7 mouse cellular contexts compared by ENCODE assay signal in genomic region chr7:52005511-52006295, GRCm38 (mm10). TPM values are rescaled to one million over a fixed set of nuclear protein-coding genes. Genes with fewer than 3 reads are reported as not detected.
DNase-seq lines count a peak whose midpoint lies in the region; ATAC-seq lines count a peak whose summit lies in the region.

Svip (minus strand) TSS chr7:52006018.

- no peaks in the 10 kb centered on the region for H3K9me3 ChIP-seq in heart, embryonic 12.5 days (replicated peaks)
- H3K9me3 ChIP-seq in kidney, embryonic 16.5 days (ENCODE audit: low read length): no peaks in the 10 kb centered on the region

- under 1% methylated on average over 40 of the region's 47 CpGs for WGBS in heart, embryonic 12.5 days
- WGBS in kidney, embryonic 16.5 days: under 1% methylated on average over 39 of the region's 47 CpGs

- no peaks in the 10 kb centered on the region for H3K36me3 ChIP-seq in heart, embryonic 12.5 days
- no peaks in the 10 kb centered on the region for H3K36me3 ChIP-seq in kidney, embryonic 16.5 days (ENCODE audit: insufficient read depth, low read length)

- H3K4me2 ChIP-seq in heart, embryonic 12.5 days: peak within 1 kb of the TSS; percentile 76
- H3K4me2 ChIP-seq in kidney, embryonic 16.5 days (replicated peaks; ENCODE audit: low read depth, low read length): peak within 1 kb of the TSS; percentile 75

- peak; percentile 91 for DNase-seq in c-Kit-negative CD71-positive TER-119-positive erythroid progenitor cells, embryonic 14.5 days (ENCODE audit: low read depth, low spot score)
- DNase-seq in fat pad, adult 2 months (ENCODE audit: extremely low read depth, low read depth, low spot score): peak; percentile 55
- DNase-seq in liver: peak; percentile 99
- DNase-seq in monocyte, adult 2 months (ENCODE audit: low read depth in 1 of 2, low spot score in 2 of 2): peak; percentile 47 to 67
- DNase-seq in spleen, postnatal 14 days (ENCODE audit: low spot score in 2 of 2): peak; percentile 75 to 76

- H3K27me3 ChIP-seq in heart, embryonic 12.5 days (replicated peaks): 0 out of 2 replicates have a peak, but pooled peaks cover 3% of the 10 kb centered on the region
- H3K27me3 ChIP-seq in kidney, embryonic 16.5 days (ENCODE audit: insufficient read depth, low read length): no peaks in the 10 kb centered on the region

- peak; percentile 95 for ATAC-seq in heart, embryonic 12.5 days (ENCODE audit: insufficient number of reproducible peaks, low FRiP score)
- peak; percentile 96 for ATAC-seq in kidney, embryonic 16.5 days (ENCODE audit: low FRiP score, low TSS enrichment)

- H3K27ac ChIP-seq in heart, embryonic 12.5 days (ENCODE audit: poor library complexity, severe bottlenecking): 0 out of 2 replicates have a peak within 1 kb of the TSS, but pooled peaks have one; percentile 47
- H3K27ac ChIP-seq in kidney, embryonic 16.5 days (ENCODE audit: low read length): peak within 1 kb of the TSS; percentile 82

- H3K4me3 ChIP-seq in heart, embryonic 12.5 days: peak within 1 kb of the TSS; percentile 72
- peak within 1 kb of the TSS; percentile 61 for H3K4me3 ChIP-seq in kidney, embryonic 16.5 days (ENCODE audit: low read length)

- peak within 1 kb of the TSS; percentile 72 for H3K9ac ChIP-seq in heart, embryonic 12.5 days
- peak within 1 kb of the TSS; percentile 65 for H3K9ac ChIP-seq in kidney, embryonic 16.5 days (replicated peaks; ENCODE audit: low read length)

- no peaks in the 10 kb centered on the region for H3K4me1 ChIP-seq in heart, embryonic 12.5 days (replicated peaks)
- no peaks in the 10 kb centered on the region for H3K4me1 ChIP-seq in kidney, embryonic 16.5 days (ENCODE audit: insufficient read depth, low read length)

RNA-seq across cellular contexts. Expression of gene Svip, which starts in this region (rescaled TPM):
- polyA plus RNA-seq in heart, embryonic 12.5 days (2016; fragmentation: Nextera tagmentation; extraction: Ambion mirVana): 12.0 and 14.0 TPM in 2 replicates
- 11.0 and 11.3 TPM in 2 replicates for polyA plus RNA-seq in kidney, embryonic 16.5 days (2015; fragmentation: Nextera tagmentation; extraction: Ambion mirVana)

Comparison
In these comparisons a context has a peak if more than half of its experiments do, and no peak if none do; other contexts are left out.
1. Peak in every context shown above with its lines: DNase-seq, ATAC-seq, H3K4me3 ChIP-seq and H3K27ac ChIP-seq.